Mouse (Mus musculus) adipocyte (in vitro differentiated cells): ENCODE data around the gene Tmem182.
A peak's percentile ranks its signal among the peaks of the same experiment; 100 is the strongest.

Experiments used
- DNase-seq: peaks from one replicate; pipeline ENCODE4 v3.0.0-alpha.2; 2016; ENCODE audit warnings: low spot score

The Tmem182 gene

DNA sequence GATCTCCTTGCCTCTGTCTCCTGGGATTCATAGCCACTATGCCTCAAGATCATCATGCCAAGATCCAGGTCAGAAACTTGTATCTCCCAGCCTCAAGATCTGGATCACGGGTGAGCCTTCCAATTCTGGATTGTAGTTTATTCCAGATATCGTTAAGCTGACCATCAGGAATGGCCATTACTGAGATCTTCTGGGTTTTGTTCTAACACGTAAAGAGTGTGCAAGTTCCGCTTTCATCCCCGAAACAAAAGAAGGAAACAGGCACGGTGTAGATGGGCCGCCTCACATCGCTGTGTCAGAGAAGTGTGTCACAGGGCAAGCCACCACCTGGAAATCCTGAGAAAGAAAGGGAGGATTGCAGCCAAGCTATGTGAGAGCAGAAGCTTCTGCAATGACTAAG, 6.3 kb upstream of the Tmem182 start:
- no peak for DNase-seq

DNA sequence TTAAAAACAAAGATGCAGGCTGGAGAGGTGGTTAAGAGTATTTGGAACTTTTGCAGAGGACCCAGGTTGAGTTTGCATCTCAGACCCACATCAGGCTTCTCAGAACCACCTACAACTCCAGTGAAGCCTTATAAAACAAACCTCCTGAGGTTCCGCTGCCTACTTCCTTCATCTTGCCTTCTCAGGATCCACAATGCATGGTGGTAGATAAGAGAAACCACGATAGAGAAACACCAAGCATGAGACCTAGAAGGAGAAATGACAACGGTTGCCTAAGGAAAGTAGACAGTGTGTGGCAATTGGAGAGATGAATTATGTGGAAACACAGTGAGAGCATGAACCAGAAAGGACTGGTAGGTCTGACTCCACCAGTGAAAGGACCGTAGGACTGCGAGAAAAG, 4.5 kb upstream of the Tmem182 start:
- DNase-seq: no peak

DNA sequence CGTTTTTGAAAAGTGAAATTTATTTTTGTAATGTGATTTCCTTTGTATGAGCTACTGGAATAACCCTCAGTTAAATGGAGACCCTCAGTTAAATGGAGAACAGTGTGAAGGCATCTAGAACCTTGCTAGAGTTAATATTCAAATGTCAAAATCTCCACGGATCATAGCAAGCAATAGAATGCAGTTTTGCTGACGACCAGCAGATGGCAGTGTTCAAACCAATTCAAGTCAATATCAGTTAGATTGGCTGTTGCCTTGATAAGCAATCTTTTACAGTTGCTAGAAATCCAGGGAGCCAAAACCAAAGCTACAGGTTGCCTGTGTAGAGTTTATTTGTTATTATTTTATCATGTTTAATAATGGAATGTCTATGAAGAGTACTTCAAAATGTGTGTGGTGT, 2.6 kb upstream of the Tmem182 start:
- DNase-seq: peak; percentile 66

DNA sequence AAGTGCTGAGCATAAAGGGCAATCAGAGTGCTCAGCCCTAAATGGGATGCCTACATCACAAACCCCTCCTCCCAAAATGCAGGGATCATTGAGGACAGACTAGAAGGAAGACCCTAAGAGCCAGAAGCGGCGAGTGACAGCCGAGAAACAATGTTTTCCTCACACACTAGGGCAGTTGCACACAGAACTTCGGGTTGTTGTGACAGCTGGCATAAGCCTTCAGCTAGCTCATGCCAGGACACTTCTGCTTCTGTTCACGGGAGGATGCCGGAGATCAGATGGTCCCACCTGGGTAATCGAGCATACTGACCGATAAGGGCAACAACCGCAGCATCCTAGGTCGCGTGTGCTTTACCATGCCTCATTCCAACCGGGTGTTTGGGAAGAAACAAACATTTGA, 1.3 kb upstream of the Tmem182 start:
- DNase-seq: no peak

DNA sequence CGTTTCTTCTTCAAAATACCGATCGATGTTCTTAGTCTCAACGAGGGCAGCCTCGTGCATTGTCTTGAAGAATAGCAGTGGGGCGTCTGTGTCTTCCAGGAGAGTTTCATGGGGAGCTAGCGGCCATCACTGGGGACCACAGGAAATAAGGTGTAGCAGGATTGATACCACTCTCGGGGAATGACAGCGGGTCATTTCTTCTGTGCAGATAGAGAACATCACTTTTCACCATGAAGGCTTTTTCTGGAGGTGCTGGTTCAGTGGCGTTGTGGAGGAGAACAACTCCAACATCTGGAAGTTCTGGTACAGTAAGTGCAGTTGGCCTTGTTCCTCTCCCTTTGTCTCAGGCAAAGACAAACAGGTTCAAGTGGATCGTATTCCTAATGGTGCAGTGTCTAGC, 490 bp downstream of the Tmem182 start:
- DNase-seq: no peak

DNA sequence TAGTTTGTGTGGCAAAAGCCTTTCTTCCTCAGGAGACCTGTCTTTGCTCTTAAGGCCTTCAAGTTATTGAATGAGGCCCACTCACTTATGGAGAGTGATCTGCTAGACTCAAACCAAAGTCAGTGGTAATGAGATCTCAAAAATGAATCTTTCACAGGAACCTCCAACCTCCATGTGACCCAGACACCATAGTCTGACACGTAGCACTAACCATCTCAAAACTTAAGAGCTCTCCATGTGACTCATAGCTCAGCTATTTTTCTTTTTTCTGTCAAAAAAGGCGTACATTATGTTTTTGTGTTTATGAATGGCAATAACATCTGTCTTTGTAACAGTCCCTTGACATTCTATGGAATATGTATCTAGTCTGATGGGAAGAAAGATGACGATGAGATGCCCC, 3.2 kb downstream of the Tmem182 start:
- no peak for DNase-seq

DNA sequence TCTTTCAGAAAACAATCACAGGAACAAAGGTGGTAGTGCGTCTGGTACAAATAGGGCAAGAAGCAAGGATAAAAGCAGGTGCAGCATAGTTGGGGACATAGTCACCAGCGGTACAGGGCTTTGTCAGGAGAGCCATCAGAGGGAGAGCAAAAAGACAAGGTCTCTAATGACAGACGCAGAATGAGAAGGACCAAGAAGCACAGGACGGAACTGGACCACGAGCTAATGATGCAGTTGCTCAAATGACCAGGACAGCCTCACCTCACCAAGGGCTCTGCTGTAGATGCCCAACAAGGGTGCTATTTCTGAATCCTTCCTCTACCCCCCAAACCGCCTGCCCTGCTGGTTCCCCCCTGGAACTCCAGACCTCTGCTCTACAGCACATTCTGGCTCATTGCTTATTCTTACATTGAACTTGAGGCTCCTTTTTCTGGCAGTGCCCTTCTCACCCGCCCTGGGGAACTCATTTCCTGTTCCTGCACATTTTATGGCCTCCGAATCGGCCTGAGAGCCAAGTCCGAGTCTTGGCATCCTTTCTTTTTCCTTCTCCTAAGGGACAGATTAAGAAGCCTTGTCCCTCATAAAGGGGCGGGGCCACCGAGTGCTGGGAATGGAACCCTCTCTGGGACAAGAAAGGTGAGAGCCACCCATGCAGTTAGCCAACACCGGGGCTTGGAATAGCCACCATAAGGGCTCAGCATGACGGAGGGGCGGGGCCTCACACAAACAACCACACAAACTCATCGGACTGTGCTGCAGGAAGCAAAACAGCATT, 9.9 kb downstream of the Tmem182 start:
- DNase-seq: peak; percentile 69

DNA sequence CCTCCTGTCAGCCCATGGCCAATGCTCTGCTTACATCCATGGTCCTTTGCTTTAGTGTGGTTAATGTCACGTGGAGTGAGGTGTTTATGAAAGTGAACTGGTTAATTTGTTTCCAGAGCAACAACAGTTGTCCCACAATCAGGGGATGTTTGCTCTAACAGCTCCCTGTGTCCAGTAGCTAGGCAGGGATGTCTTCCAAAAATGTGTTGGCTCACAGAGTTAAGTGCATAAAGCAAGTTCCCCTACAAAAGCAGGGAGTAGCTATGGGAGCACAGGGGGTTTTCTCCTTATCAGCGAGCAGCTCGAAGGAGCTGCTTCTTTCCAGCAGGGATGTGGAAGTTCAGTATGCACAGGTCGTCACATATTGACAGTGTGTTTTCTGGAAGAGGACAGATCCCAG, 19.1 kb downstream of the Tmem182 start:
- no peak for DNase-seq

DNA sequence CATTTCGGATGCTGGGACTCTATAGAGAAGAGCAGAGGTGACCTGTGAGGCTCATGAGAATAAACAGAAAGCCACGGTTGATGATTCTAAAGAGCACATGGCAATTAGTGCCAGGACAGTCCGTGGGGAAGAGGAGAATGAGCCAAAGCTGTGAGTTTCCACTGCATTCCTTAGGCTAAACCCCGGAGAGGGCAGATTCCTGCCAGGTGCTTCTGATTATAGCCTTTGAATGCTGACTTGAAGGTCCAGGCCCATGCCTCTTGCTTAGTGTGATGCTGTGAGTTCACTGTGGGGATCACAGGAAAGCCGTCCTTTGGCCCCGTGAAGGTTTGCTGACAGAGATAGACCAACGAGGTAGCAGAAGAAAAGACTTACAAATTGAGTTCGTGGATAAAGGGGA, 19.5 kb downstream of the Tmem182 start:
- no peak for DNase-seq

DNA sequence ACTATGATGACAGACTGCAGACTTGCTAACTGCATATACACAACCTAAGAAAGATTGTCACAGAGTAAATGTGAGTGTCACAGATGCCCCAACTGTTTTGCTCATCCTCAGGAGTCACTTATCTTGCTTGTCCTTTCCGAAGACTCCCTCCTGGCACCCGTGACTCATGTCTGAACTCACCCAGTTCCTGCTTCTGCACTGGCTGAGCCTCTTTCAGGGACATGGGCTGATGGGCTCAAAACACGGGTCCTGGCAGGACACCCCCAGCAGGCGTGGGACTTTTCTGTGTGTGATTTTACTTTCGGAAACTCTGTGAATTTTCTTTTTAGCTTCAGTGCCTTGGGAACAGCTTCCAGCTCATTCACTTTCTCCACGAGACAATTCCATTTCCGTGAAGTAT, 20.4 kb downstream of the Tmem182 start:
- DNase-seq: no peak

DNA sequence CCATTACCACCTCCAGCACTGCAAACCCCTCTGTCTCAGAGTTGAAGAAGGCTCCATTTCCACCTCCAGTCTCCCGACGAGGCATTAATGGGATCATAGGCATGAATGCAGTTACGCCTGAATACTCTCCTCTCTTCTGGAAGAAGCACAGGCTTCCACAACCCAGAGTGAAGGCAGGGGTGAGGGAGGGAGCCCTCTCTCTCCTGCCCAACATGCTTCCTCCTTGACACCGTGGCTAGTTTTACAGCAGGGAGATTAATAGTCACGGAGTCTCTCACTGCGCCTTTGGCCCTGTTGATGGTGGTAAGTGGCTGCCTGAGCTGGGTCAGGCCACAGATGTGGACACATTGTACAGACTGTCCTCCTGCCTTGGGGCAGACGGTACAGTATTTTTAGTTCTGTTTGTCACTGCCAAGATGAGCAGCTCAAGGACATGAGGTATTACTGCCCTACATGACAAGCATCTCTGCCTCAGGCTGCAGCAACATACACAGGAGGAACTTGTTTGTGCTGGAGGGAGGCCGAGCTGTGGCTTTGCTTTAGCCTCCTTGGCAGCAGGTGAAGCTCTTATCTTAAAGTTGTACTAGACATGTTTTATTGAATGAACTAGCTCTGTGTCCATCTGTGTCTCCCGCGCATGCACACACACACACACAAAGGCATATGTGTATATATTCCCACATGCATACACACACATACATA, 24.0 kb downstream of the Tmem182 start:
- DNase-seq: no peak

DNA sequence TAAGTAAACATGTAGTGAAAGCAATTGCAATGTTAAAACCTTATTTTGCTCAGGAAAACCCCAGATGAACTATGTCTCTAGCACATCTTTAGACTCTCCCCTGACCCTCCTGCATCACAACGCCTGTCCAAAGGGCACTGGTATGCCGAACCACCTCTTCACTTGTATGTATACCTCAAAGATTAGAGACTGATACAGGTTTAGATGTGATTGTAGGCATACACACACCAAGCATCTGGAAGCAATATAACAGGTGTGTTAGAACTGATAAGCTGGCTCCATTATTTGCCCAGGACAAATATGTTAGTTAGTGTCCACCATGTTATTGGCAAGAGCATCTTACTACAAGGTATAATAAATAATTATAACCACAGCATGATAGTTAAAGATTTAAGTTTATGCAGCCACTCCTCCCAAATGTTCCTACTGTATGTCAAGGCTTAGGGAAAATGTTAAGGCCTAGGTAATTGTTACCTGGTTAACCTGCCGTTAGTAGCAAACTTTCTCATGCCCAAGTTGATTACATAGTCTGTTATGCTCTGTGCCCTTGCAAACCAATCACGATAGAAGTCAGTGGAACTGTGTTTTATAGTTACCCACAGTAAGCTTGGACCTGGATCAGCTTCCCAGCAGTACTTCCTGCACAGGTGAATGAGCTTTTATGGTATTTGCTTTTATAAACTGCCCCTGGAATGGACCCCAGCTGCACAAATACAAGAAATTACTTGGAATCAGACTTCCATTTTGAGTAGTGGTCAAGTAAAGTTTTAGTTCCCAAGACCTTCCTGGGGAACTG, 25.5 kb downstream of the Tmem182 start:
- no peak for DNase-seq

DNA sequence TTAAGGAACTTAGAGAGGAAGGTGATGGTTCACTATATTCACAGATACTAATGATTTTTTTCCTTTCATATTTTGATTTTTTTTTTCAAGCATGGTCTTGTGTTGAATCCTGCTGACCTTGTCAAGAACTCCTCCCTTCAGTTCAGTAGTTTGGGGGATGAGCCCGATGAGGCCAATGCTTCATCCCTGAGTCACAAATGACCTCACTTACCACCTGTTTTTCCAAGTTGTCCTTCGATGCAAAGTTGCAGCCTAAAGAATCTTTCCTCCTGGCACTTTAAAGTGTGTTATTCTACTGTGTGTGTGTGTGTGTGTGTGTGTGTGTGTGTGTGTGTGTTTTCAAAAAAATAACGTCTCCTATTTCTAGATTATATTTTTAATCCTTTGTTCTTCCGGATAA, 30.1 kb downstream of the Tmem182 start:
- no peak for DNase-seq

DNA sequence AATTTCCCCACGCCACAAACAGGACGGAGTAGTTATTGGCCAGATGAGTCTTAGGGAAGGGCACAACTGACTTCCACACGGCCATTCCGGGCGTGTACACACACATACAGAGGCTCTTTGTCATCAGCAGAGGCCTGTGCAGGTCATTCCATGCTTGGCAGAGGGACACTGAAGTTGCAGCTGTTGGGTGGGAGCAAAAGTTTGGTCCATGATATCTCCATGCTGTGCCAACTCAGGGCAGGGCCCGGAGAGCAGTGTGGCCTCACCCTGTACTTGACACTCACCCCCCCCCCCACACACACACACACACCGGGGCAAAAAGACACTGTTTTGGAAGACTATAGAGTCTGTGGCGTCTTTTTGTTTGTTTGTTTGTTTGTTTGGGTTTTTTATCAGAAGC, 35.2 kb downstream of the Tmem182 start:
- DNase-seq: no peak

DNA sequence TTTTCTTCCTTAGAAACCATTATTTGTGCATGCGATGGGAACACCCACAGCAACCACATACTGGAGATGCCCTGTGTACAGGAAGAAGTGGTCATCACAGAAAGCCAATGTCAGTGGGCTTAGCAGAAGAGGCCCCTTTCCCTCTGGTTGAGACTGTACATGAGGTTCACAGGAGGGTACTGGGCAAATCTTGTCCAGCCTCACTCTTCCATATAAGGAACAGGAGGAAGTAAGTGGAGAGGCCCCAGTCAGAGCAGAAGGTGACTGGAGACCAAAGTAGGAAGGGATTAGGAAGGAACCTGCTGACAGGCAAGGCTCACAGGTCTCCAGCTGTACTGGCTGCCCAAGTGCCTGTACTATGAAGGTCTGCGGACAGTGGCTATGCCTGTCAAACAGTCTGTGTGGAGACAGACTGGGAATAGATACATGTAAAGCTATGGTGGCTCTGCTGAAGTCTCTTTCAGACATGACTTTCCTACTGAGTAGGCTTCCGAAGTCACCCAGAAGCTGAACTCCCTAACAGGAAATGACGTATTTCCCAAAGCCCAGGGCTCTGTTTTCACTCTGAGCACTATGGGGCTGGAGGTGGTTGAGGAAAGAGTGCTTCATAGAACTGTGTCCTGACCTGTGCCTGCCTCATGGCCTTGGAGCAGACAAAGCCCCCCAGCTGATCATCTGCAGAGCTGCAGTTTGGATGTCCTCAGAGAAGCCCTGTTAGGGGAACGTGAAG, 35.8 kb downstream of the Tmem182 start:
- no peak for DNase-seq

DNA sequence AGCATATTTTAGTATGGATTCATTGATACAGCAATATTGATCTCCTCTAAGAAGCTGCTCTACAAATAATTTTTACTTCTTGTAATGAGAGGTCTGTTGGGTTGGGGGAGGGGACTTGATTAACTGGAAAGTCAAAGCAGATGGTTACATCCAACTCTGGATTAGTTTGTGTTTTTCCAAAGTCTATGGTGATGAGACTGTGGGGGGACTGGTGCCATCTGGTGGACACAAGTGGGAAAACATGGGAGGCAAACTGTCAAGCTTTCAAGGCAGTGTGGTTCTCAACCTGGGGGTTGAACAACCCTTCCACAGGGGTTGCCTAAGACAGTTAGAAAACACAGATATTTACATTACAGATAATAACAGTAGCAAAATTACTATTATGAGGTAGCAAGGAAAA, 39.2 kb downstream of the Tmem182 start:
- peak; percentile 77 for DNase-seq

DNA sequence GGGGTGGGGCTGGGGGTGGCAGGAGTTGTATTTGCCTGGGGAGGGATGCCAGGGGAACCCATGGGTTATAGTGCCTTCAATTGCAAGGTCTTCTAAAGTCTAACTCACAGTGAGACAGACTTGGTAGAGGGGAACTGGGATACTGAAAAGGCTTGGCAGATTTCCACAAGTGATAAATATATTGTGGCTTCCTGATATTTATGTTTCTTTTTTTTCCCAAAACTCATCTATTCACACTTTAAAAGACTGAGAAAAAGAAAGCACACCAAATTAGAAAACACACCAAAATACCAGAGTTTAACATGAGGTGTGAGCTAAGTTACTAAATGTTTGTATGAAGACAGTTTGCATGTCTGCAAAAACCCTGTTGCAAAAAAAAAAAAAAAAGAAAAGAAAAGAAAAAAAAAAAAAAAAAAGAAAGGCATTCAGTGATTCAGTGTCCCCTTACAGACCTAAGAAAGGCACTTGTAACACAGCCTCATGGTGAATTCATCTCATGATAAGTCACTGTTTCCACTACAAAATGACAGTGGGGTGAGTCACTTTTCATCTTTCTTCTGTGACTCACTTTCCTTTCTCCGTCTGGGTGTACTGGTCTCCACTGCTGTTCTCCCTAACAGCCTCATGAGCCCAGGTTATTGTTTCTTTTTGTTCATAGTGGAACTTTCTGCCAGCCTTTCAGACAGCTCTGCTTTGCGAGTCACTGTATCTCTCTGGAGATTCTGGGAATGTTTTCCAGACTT, 42.0 kb downstream of the Tmem182 start:
- DNase-seq: peak; percentile 5

DNA sequence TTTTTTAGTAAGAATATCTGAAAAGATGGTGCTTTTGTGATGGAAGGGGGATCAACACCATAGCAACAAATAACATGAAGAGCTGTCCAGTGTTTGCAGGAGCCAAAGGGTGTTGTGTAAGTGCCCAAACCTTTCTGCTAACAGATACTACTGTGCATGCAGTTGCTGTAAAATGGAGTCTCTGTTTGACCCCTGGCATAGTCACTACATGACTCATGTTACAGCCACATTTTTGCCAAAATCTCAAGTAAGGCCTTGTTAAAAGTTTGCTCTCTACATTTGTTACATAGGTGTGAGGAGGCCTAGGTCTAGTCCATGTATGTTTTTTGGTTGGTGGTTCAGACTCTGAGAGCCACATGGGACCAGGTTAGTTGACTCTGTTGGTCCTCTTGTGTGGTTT, 45.9 kb downstream of the Tmem182 start:
- DNase-seq: peak; percentile 28

DNA sequence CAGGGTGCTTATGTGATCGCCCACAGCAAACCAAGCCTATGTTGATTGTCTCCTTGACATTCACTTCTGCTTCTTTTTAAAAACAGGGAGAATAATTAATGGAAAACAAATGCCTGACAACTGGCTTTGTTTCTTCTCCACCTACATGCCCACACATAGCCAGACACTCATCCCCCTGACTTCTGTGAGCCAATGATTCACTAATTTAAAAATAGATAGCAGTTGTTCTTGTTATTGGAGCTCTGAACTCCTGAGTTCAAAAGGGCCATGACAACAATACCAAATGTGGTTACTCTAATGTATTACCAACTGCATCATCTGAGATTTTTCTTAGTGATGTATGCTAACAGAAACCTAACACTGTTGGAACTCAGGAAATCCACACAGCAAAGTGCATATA, 49.9 kb downstream of the Tmem182 start:
- DNase-seq: no peak

DNA sequence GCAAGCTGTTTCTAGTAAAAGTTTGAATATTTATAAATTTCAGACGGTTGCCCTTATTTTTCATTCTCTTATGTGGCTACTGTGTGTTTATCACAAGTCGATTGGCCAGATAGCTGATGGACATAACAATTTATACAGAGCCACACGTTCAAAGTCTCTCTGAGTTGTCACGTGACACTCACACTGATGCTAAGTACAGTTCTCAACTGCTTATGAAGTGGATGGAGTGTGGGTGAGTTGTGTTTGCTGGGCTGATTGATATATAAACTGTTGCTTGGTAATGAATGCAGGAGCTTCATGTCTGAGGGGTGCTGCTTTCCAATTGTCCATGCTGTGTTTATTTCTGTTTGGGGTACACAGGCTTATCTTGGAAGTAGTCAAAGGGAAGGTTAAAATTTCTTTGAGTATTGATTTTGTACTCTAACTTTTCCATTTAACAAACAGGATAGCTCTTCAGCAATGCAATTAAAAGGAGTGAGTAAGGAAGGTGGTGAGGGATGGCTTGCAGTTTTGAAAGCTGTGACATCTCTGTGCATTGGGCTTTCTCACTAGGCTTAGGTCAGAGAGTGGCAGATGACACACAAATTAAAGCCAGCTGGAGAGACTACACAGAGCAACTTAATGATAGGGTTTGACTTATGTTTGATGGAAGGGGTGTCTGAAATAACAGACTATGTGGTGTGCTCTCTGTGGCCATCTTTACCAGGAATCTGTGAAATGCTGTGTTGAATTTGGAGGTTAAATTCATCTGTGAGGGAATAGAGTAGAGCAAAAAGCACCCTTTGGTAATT, 51.6 kb downstream of the Tmem182 start:
- DNase-seq: no peak

DNA sequence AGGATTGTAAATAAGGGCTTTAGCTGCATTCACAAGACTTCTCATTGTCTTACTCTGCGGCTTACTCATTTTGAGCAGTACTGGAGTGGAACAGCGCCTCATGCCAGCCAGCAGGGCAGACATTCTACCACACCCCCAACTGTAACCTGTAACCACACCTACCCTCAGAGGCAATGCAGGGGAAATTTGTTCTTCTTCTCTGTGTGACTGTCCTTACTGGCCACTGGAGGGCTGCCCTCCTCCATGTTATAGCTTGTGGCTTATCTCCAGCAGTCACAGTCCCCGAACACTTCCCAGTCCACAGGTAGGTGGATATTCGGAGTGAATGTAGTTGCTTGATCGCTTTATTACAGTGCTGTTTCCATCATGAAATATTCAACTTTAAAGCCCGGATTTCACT, 59.6 kb downstream of the Tmem182 start:
- no peak for DNase-seq
